Mouse (Mus musculus) cerebellum, adult 9-11 months (tissue): ENCODE data around the gene Zdhhc21.

Source experiments
- DNase-seq: peaks from one replicate; pipeline ENCODE4 v3.0.0; 2022

Zdhhc21 gene

DNA sequence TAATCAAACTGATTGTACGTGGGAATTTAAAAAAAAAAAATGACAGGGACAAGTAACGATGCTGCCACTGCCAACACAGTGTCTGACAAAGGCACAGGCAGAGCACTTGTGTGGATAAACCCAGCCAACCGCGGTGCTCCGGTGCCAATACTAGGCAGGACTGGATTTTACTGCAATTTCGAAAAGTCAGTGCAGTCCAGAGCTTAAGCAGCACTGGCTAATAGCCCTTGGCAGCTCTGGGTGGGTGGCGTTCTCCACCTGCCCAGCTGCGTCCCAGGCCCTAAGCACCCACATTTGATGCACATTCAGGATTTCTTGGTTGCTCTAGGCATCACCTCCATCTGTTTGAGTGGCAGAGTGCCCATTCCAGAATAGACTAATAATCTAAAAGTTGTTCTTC lies 3.6 kb upstream of the Zdhhc21 start:
- DNase-seq: peak; percentile 29

DNA sequence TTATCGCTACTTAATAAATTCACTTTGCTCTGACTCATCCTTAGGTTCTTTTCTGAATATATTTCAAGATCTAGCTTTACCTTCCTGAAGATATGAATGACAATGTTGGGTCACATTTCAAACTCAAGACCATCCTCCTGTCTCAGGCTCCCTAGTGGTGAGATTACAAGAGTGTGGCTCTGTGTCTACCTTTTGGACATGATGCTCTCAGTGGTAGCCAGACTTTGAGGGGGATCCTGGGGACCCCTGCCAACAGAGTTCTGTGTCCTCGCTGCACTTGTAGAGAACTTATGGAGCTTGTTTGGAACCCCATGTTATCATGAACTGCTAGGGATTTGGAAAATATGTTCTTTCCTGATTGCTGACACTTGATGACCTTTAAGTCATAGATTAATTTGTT lies 1.7 kb upstream of the Zdhhc21 start:
- DNase-seq: peak; percentile 10

DNA sequence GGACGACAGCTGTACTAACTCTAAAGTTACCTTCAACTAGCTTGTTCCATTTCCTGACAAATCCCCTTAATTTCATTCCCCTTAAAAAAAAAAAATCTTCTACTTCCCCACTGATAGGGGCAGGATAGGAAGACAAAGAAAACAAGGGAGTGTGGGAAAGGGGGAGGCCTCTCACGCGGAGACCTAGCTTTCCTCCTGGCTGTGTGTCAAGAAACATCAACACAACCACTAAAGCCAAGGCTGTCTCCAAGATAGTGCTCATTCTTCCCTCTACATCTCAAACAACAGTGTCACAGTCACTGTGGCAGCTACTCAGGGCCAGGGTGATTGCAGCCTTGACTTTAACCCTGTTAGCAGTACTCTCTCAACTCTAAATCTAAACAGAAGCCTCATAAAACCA lies 808 bp upstream of the Zdhhc21 start:
- peak; percentile 14 for DNase-seq

DNA sequence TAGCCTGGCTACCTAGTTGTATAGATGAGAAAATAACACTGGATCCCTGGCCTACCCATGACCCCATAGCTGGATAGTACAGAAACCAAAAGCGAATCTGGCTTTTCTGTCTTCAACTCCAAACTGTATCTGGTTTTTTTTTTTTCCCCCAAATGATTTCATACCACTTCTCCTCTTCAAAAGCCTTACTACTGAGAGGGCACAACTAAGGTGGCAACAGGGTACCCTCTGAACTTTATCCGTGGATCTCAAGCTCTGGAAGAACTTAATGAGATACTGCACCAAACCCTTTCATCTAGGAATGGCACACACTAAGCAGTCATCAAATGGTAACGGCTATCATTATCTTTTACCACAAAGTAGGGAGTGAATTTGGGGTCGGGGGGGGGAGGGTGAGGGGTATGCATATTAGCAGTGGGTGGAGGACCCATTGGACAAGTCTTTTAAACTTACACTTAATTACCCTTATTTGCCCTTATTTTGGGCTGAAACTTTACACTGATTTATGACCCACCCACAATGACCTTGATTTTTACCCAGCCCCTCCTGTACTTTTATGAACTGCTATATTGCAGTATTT lies 1.2 kb downstream of the Zdhhc21 start:
- no peak for DNase-seq

DNA sequence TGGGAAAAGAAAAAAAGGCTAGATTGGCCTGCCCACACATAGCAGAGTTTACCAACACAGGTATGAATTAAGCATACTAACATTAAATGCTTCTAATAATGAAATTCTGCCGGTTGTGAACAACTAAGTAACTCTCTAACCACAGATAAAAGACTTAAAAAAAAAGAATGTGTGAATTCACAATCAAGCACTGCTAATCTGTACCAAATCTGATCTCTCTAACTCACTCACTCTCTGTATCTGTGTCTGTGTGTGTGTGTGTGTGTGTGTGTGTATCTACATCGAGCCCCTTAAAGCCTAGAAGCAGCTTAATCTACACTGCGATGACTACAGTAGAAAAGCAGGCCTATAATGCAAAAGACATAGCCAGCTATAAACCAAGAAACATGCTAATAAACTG lies 2.8 kb downstream of the Zdhhc21 start:
- DNase-seq: no peak

DNA sequence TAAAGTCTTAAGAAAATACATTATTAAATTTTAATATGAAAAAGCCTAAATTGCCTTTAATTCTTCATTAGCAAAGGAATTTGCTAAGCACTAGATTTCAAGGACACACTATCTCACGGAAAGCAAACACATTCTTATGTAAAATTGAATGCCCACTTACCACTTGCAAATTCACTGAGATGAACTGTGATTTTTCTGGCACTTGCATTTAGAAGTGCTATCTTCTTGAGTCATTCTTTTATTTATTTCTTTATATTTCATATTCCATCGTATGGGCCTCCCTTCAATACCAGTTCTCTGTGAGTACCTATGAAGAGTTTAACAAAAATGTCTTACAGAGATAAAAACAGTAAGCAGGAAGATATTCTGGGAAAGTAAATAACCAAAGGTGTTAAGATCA lies 5.9 kb downstream of the Zdhhc21 start:
- no peak for DNase-seq

DNA sequence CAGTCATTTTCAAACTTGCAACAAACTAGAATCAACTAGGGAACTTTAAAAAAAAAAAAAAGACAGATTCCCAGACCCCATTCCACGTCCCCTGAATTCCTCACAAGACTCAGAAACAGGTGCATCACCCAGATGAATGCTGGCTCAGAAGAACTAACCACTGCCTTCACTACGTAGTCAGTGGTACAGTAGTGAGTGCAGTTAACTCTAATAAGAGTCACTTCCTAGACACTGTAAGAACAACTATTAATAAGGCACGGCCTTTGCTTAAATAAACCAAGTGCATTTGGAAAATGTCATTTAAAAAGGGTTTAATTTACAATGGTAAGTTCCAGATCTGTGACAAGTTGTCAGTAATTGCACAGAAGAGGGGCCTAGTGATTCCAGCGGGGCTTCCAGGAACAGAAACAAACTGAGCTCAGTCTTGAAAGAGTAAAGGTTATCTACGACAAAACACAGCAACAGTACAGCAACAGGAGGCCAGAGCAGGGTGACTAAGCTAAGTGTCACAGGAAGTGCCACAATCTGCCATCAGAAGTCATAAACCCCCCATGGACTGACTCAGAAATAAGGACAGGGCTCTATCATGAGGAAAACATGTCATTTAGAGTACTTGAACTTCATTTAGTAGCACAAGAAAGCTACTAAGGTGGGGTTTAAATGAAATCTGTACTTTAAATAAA lies 11.1 kb downstream of the Zdhhc21 start:
- no peak for DNase-seq

DNA sequence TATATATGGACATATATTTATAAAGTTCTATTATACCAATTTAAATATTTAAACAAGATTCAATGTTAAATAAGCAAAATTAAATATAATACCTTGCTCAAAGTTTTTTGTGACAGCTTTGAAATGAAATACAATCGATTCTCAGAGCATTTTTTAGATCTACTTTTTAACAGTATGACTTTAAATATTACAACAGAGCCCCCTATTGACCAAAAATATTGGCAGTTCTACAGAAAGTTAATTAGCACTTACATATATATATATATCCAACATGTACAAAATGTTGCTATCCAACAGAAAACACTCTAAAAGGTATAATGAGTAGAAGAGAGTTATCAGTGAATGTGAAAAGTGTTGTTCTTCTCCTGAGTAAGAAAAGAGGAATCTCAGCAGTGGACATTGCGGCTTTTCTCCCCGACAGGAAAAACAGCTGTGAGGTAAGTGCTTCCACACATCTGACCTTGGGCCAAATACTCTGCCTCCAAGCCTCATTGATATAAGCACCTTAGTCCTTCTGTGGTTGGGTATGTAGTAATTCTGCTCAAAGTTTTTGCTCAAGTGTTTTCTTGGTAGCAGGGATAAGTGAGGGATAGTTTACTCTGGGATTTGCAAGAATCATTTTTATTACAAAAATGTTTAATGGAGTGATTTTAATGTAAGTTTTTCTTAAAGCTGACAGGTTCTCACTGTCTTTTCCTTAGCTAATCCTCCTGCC lies 22.1 kb downstream of the Zdhhc21 start:
- no peak for DNase-seq

DNA sequence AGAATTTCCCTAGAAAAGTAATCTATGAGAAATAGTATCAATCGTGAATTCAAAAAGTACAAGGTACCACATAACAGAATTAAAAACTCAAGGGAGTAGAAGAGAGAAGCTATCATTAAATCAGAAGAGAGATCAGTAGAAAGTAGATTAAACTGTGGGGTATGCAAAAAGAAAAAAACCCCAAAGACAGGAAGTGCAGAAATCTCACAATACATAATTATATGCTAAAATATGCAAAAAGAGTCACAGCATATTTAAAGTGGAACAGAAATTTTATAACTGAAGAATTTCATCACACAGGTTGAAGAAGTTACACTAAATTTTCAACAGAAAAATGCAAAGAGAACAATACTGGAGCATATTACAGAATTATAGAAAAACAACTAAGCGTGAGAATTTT lies 28.6 kb downstream of the Zdhhc21 start:
- no peak for DNase-seq

DNA sequence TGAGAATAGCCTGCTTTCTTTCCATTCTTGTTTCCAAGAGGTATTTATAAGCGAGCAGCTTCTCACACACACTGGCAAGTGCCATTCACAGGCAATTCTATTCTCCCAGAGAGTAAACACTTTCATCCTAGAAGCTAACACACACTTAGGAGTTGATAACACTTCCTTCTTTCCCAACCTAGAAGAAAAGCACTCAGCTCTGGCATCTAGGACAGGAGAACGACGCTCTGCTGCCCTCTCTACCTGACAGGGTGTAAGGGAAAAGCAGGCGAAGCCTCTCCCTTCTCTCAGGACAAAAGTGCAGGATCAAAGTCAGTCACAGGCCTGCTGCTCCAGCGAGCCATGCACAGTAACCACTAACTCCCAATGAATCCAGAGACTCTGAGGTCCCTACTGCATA lies 30.3 kb downstream of the Zdhhc21 start:
- DNase-seq: no peak

DNA sequence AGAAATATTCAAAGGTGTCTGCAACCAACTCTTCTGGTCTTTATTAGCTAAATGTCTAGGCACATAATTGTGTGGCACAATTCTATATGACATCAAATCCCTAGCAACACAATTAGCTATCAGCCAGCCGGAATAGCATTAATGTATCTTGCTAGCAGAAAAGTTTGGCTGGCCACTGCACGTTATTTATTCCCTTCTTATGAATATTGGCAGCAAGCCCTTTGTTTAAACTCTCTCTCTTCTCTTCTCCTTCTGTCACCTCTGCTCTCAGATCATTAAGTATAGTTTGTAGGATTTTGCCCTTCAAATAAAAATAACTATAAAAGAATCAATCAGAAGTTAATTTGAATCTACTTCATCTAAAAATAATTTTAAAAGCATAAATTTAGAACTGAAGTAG lies 32.8 kb downstream of the Zdhhc21 start:
- DNase-seq: no peak

DNA sequence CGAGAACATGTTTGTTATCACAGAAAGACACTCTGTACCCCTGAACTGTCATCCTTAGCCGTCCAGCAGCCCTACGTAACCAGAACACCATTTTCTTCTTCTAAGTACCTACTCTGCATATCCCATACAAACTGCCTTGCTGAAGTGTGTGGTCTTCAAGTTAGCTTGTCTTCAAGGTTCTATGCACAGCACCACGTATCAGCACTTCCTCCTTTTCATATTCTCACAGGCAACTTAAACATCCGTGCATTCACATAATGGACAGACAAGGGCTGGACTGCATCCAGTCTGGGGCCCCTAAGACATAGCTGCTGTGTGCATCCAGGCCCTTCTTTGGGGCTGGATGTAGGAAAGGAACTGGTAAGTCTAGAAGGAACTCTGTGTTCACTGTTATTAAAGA lies 41.9 kb downstream of the Zdhhc21 start:
- no peak for DNase-seq

DNA sequence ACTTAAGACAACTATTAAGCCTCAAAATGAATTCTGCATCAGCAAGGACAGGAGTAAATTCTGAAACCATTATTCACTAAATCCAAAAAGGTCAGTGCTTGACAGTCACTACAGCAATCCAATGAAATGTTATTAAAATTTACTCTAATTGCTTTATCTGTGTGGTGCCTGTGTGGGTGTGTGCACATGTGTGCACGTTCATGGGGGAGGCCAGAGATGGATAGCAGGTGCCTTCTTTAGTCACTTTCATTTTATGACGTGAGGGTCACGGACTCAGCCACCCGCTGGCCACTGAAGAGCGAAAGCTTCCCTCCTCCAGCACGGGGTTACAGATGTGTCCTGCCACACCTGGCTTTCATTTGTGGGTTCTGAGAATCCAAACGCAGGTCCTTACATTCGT lies 43.4 kb downstream of the Zdhhc21 start:
- DNase-seq: no peak

DNA sequence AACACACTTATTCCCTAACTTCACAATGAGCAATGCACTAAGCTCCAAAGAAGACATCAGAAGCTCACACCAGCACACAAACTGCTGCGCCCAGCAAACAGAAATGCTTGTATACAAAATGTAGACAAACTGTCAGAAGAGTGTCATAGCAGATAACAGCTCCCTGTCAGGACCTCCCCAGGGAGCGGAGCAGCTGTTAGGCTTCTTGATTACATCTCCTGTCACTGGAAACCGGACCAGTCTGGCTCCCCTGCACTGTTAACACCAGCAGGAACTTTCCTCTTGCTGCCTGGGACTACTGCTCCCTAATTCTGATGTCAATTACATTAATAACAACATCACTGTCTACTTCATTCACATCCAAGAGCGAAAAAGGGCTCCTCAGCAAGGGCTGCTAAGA lies 44.5 kb downstream of the Zdhhc21 start:
- DNase-seq: no peak

DNA sequence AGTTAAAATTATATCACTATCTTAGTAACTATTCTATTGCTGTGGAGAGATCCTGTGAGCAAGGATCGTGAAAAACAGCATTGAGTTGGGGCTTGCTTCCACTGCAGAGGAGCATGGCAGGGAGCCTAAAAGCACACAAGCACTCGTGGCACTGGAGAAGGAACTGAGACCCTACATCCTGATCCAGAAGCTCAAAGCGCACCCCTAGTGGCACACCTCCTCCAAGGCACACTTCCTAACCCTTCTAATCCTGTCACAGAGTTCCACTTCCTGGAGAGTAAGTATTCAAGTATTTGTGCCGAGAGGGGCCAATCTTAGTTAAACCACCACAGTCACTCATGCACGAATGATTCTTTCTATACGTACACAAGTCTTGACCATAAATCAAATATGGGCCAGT lies 46.4 kb downstream of the Zdhhc21 start:
- no peak for DNase-seq

DNA sequence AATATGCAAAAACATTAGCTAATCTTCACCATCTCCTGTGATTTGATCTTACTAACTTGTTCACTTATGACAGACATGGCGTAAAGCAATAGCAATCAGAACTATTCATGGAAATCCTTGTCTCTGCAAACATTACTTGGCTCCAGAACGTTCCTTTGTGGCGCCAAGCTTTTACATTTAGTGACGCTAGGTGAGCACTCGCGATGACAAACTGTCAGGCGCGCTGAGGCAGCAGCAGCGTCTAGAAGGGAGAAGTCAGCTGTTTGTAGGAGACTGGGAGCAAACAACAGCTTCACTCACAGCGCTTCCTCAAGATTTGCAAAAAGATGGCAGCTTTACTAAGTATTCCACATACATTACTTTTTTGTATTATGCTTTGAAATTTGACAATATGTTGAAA lies 51.9 kb downstream of the Zdhhc21 start:
- no peak for DNase-seq

DNA sequence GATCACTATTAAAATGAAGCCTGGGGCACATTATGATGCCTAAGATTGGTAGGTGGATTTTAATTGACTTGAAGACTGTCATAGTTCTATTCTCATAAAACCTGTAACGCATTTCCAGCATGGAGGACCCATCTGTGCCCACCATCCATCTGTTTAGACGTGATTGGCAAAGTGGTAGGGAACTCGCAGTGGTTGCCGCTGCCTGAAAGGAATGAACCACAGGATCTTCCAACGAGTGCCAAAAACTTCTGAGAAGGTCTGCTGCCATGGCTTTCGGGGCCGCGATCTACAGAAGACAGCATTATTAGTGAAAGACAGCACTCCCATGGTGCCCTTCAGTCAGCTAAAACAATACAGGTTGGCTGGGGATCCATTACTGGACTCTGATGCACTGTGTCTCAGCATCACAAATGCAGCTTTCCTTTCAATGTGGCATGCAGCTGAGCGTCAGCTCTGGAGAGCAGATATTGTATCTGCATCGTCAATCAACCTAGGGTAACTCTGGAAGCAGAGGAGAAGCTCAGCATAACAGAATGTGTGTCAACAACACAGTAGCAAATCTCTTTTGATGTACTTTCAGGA lies 53.5 kb downstream of the Zdhhc21 start:
- peak; percentile 11 for DNase-seq

DNA sequence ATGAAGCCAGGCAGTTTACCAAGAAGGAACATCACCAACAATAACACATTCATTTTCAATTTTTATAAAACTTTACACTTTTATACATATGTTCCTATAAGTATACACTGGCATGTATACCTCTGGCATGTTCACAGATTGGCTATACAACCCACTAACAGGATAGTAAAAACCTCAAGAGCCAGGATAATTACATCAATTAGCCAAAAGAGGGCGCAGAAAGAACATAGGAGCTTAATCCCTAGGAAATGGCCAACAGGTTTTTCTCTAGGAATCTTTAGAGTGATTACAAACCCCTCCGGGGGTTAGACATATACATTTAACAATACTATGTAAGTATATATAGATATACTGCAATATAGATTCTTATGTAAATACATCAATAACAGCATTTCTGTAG lies 55.7 kb downstream of the Zdhhc21 start:
- peak; percentile 14 for DNase-seq

DNA sequence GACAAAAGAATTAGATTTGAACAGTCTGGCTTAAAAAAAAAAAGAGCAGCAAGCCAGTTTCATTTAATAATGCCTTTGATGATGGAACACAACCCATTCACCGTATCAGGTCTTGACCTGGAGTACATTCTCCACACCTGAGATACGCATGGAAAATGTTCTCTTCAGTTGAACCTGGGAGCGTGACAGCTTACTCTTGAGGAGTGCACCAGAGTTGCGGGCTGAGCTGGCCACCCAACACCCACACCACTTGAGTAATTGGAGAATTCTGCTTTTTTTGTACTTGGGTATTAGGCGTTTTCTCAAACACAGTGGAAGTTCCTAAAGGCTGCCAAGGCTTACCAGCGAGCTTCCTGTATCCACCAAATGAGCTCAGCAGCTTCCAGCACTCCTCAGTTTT lies 66.2 kb downstream of the Zdhhc21 start:
- DNase-seq: no peak

DNA sequence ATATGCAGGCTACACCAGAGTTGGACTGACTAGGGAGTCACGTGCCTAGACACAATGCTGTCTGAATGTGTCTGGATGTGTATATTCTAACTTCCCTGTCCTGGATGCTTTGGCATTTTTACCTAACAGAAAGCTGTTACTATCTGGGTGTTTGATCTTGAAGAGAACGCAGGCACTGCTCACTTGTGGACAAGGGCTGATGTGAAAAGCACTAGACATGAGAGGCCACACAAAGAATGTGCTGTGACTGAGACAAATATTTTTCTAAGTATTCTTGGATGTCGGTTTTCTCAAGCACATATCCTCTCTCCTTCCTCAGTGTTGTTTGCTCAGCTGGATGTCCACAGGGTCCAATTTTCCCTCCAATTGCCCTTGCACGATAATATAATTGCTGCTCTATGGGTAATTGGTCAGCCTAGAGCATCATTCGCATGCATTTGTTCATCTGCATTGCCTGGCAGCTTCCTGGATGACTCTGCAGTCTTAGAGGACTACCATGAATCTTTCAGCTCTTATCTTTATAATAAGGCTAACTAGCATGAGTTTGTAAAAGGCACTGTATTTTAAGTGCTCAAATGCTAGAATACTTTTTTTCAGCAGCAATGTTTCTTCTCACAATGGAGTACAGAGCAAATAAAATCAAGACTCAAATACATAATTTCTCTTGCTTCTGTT lies 66.7 kb downstream of the Zdhhc21 start:
- no peak for DNase-seq

DNA sequence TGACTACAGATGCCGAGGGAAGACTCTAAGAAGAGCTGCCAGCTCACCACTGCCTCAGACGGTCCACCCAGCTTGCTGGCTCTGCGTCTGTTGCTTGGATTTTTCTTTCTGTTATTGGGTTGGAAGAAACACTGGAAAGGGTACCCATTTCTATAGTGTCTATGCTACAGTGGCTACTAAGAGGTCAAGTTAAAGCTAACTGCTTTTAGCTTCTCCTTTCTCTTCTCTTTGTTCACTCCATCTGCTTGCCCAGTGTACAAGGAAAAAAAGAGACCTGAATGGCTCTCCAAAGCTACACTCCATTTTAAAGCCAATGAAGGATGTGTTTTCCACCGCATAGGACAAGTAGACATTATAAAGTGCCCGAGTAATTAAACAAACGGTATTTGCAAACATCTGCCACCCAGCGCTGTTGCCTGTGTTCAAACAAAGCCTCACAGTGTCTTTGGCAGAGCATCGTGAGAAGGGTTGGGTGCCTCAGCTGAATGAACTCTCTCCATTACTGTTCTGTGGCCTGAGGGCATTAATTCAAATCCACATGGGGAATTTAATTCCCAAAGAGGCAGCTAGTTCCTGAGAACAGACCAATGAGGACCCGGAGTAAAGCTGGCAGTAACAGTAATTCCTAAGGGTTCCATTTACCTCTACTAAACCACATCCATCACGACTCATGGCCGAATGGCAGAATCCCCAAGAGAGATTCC lies 94.1 kb downstream of the Zdhhc21 start:
- DNase-seq: no peak

DNA sequence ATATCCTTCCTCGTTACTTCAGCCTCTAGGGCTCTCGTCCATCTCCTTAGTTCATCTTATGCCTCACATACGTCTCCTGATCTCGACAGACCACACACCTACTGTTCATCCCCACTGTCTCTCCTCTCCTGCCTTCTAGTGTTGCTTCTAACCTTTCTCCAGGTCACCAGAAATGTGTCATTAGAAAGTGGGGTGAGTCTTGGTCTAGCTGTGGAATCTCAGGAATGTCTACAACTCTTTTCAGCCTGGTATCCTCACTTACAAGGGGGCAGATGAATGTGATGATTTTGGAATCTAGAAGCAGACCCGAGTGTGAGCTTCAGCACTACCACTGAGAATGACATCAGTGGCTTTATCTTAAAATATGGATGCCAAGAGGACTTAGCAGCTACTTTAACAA lies 96.2 kb downstream of the Zdhhc21 start:
- no peak for DNase-seq
